Mouse (Mus musculus): Measurements from ENCODE around the gene Ndel1. TPM values are rescaled to one million over a fixed set of nuclear protein-coding genes. Genes with fewer than 3 reads are reported as not detected.

Ndel1 gene
- polyA plus RNA-seq, 1 experiment: not detected

- 75% methylated on average over 8 of the region's 8 CpGs for WGBS
- Histone ChIP-seq H3K4me3 (ENCODE audit: insufficient read depth, low read depth, low read length) (no peak overlapping the region), H3K27ac (ENCODE audit: insufficient read depth, low read depth, low read length) (no peak overlapping the region), H3K4me1 (ENCODE audit: control insufficient read depth, insufficient read depth, low read length) (peaks cover 5% of the 10 kb centered on the region)
- no peak for TF ChIP-seq POLR2A (IDR thresholded peaks at IDR 0.05; ENCODE audit: insufficient read depth, low read depth, low read length)
- no peak for TF ChIP-seq CTCF (IDR thresholded peaks at IDR 0.05; ENCODE audit: insufficient read depth, low read depth, low read length)
Observed at GRCm38 (mm10) chr11:68904375-68905137, 32.9 kb upstream of the Ndel1 start.

DNA sequence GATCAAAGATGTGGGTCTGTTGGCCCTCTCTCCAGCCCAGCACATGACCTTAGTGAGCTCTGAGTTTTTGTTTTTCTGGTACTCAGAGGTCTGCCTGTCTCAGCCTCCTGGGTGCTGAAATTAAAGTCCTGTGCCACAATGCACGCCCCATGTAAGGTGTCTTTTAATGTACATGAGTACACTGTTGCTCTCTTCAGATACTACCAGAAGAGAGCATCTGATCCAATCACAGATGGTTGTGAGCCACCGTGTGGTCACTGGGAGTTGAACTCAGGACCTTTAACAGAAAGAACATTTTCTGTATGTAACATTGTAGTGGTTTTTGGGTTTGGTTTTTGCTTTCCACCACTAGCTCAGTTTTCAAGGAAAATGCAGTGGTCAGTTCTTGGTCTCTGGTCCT is 32.1 kb upstream of the Ndel1 start:
- WGBS: 86% methylated on average over 2 of the region's 2 CpGs
- Histone ChIP-seq H3K27ac (ENCODE audit: insufficient read depth, low read depth, low read length) (no peak overlapping the region), H3K4me3 (ENCODE audit: insufficient read depth, low read depth, low read length) (no peak overlapping the region), H3K4me1 (ENCODE audit: control insufficient read depth, insufficient read depth, low read length) (peaks cover 5% of the 10 kb centered on the region)
- no peak for TF ChIP-seq CTCF (IDR thresholded peaks at IDR 0.05; ENCODE audit: insufficient read depth, low read depth, low read length)
- no peak for TF ChIP-seq POLR2A (IDR thresholded peaks at IDR 0.05; ENCODE audit: insufficient read depth, low read depth, low read length)

GRCm38 (mm10) chr11:68902823-68903222 is 31.2 kb upstream of the Ndel1 start:
- Histone ChIP-seq H3K4me1 (ENCODE audit: control insufficient read depth, insufficient read depth, low read length) (peaks cover 5% of the 10 kb centered on the region), H3K27ac (ENCODE audit: insufficient read depth, low read depth, low read length) (no peak overlapping the region), H3K4me3 (ENCODE audit: insufficient read depth, low read depth, low read length) (no peak overlapping the region)
- WGBS: 80% methylated on average over 5 of the region's 5 CpGs
- TF ChIP-seq POLR2A (IDR thresholded peaks at IDR 0.05; ENCODE audit: insufficient read depth, low read depth, low read length): no peak
- TF ChIP-seq CTCF (IDR thresholded peaks at IDR 0.05; ENCODE audit: insufficient read depth, low read depth, low read length): no peak

- no peak overlapping the region for H3K27ac ChIP-seq (ENCODE audit: insufficient read depth, low read depth, low read length)
- peaks cover 5% of the 10 kb centered on the region for H3K4me1 ChIP-seq (ENCODE audit: control insufficient read depth, insufficient read depth, low read length)
- H3K4me3 ChIP-seq (ENCODE audit: insufficient read depth, low read depth, low read length): peak overlapping the region; percentile 93
- 5% methylated on average over 11 of the region's 11 CpGs for WGBS
- TF ChIP-seq CTCF (IDR thresholded peaks at IDR 0.05; ENCODE audit: insufficient read depth, low read depth, low read length) (no peak), POLR2A (IDR thresholded peaks at IDR 0.05; ENCODE audit: insufficient read depth, low read depth, low read length) (no peak)
Observed at GRCm38 (mm10) chr11:68902367-68902766, 30.7 kb upstream of the Ndel1 start.

- no peak for TF ChIP-seq POLR2A (IDR thresholded peaks at IDR 0.05; ENCODE audit: insufficient read depth, low read depth, low read length)
- no peak for TF ChIP-seq CTCF (IDR thresholded peaks at IDR 0.05; ENCODE audit: insufficient read depth, low read depth, low read length)
- H3K27ac ChIP-seq (ENCODE audit: insufficient read depth, low read depth, low read length): 0 out of 2 replicates have a peak overlapping the region, but pooled peaks have one; percentile 43
- H3K4me1 ChIP-seq (ENCODE audit: control insufficient read depth, insufficient read depth, low read length): peaks cover 5% of the 10 kb centered on the region
- peak overlapping the region; percentile 93 for H3K4me3 ChIP-seq (ENCODE audit: insufficient read depth, low read depth, low read length)
- WGBS: under 1% methylated on average over 10 of the region's 10 CpGs
Observed at GRCm38 (mm10) chr11:68902047-68902364, 30.3 kb upstream of the Ndel1 start.

DNA sequence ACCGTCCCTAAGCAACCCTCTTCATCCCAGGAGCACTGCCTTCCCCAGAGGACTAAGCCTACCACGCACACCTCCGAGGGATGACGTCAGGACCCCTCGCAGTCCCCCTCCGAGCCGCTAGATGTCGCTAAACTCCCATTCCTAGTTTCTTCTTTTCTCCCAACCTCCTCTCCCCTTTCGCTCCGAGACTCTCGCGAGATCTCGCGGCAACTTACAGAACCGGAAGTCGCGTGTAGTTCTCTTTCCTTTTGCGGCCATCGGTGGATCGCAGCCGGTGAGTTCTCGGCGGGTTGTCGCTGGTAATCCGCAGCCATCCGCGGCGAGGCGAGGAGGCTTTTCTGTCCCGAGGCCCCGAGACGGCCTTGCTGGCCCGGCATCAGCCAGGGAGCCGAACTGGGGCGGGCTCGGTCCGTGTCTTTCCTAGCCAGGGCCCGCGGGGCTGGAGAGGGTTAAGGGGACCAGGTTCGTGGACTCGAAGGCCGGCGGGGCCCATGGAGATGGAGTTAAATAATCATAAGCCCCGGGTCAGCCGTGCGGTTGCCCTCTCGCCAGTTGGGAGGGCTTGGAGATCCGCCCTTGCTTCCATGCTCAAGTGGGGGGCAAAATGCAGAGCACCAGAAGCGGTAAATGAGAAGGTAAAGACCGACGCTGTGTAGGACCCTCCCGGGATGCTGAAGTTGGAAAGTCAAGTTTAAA is 29.8 kb upstream of the Ndel1 start, which contains the start of gene Rpl26:
Gene Rpl26 (plus strand): TSS at position 233 of the 696 bp plus-strand sequence.
- Histone ChIP-seq H3K27ac (ENCODE audit: insufficient read depth, low read depth, low read length) (peak within 1 kb of the TSS; percentile 43), H3K4me3 (ENCODE audit: insufficient read depth, low read depth, low read length) (peak within 1 kb of the TSS; percentile 93), H3K4me1 (ENCODE audit: control insufficient read depth, insufficient read depth, low read length) (peaks cover 5% of the 10 kb centered on the region)
- WGBS: under 1% methylated on average over 52 of the region's 52 CpGs
- peak; percentile 78 for TF ChIP-seq POLR2A (IDR thresholded peaks at IDR 0.05; ENCODE audit: insufficient read depth, low read depth, low read length)
- peak; percentile 75 for TF ChIP-seq CTCF (IDR thresholded peaks at IDR 0.05; ENCODE audit: insufficient read depth, low read depth, low read length)

GRCm38 (mm10) chr11:68900519-68901350 is 29.1 kb upstream of the Ndel1 start:
- no peak overlapping the region for H3K27ac ChIP-seq (ENCODE audit: insufficient read depth, low read depth, low read length)
- H3K4me3 ChIP-seq (ENCODE audit: insufficient read depth, low read depth, low read length): peak overlapping the region; percentile 40
- WGBS: 24% methylated on average over 31 of the region's 31 CpGs
- TF ChIP-seq CTCF (IDR thresholded peaks at IDR 0.05; ENCODE audit: insufficient read depth, low read depth, low read length) (no peak), POLR2A (IDR thresholded peaks at IDR 0.05; ENCODE audit: insufficient read depth, low read depth, low read length) (no peak)
- H3K4me1 ChIP-seq (ENCODE audit: control insufficient read depth, insufficient read depth, low read length): peaks cover 5% of the 10 kb centered on the region

DNA sequence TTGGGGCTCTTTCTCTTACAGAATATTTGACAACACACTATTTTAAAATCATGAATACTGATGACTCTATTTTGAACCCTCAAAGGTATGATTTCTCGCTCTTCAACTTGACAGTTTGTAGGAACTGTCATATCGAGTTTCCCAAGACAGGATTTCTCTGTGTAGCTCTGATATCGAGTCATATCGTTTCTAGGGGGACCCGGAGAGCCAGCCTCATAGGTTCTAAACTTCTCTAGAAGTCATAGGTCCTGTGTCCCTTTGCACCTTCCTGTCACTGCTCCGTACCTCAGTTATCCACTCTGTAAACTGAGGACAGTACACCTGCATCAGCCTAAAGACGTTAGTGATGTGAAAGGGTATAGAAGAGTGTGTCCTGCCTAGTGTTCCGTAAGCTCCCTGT is 28.2 kb upstream of the Ndel1 start:
- WGBS: 88% methylated on average over 8 of the region's 8 CpGs
- no peak for TF ChIP-seq POLR2A (IDR thresholded peaks at IDR 0.05; ENCODE audit: insufficient read depth, low read depth, low read length)
- no peak for TF ChIP-seq CTCF (IDR thresholded peaks at IDR 0.05; ENCODE audit: insufficient read depth, low read depth, low read length)
- Histone ChIP-seq H3K27ac (ENCODE audit: insufficient read depth, low read depth, low read length) (no peak overlapping the region), H3K4me3 (ENCODE audit: insufficient read depth, low read depth, low read length) (no peak overlapping the region), H3K4me1 (ENCODE audit: control insufficient read depth, insufficient read depth, low read length) (peaks cover 5% of the 10 kb centered on the region)
